ENCODE assay signal across 24 mouse cellular contexts in the genomic region with DNA sequence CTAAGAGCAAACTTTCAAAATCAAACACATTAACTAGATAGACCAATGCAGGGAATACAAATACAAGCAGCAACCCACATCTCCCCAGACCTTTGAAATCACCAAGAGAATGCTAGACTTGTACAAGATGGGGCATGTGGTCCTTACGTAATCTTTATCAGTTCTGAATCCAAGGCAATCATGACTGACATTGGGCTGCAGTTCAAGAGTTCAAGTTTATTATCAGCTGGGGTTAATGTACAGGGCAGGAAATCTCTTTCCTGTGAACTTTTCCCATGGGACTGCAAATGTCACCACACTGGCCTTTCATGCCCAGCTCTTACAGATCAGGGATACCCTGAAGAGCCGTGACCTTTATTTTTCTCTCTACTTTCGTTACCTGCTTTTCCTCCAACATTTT.
DNase-seq lines count a peak whose midpoint lies in the region; ATAC-seq and TF ChIP-seq lines count a peak whose summit lies in the region.
"Had no signal": no experiment of that assay in that cellular context is flagged by ENCODE, and none has a peak within 500 bp of the region (broad histone marks: within the 10 kb centered on the region; RNA-seq: fewer than 3 reads in every experiment).

No protein-coding gene starts in this region.

- H3K9me3 ChIP-seq in intestine, embryonic 15.5 days, result no peaks in the 10 kb centered on the region
- H3K9me3 ChIP-seq in intestine, postnatal 0 days (ENCODE audit: control insufficient read depth), result no peaks in the 10 kb centered on the region
- H3K9me3 ChIP-seq: embryonic facial prominence, embryonic 10.5 days; forebrain, embryonic 15.5 days; G1E had no signal

- no peak overlapping the region for H3K27ac ChIP-seq in intestine, embryonic 15.5 days
- no peak overlapping the region for H3K27ac ChIP-seq in intestine, postnatal 0 days (ENCODE audit: low read depth, low read length)
- H3K27ac ChIP-seq: embryonic facial prominence, embryonic 10.5 days; embryonic facial prominence, embryonic 12.5 days; forebrain, embryonic 13.5 days; forebrain, embryonic 15.5 days had no signal

- DNase-seq in heart, adult 11 months, result peak; percentile 74
- no peak for DNase-seq in heart, adult 9 months (ENCODE audit: low spot score in 2 of 2)
- no peak for DNase-seq in gastrocnemius, postnatal 25 days
- DNase-seq in spleen, postnatal 4 days (ENCODE audit: low spot score in 2 of 2), result no peak
- DNase-seq: adrenal gland, adult 8-10 months; adrenal gland, postnatal 14 days; adrenal gland, postnatal 36 days; B cell, adult 2 months; cerebellum, adult 11-12 months; cerebellum, adult 2 months; cerebellum, adult 9-10 months; cerebellum, postnatal 10 days; cerebellum, postnatal 25 days had no signal

- 81% methylated on average over 3 of the region's 3 CpGs for WGBS in intestine, embryonic 15.5 days
- WGBS in intestine, postnatal 0 days, result 55% methylated on average over 3 of the region's 3 CpGs

- no peak for TF ChIP-seq CTCF in intestine, postnatal 0 days (IDR thresholded peaks at IDR 0.05; ENCODE audit: low read depth)

- H3K4me3 ChIP-seq in intestine, embryonic 15.5 days (replicated peaks), result no peak overlapping the region
- H3K4me3 ChIP-seq in intestine, postnatal 0 days (ENCODE audit: low read depth, low read length), result no peak overlapping the region
- H3K4me3 ChIP-seq: embryonic facial prominence, embryonic 10.5 days; embryonic facial prominence, embryonic 12.5 days; forebrain, embryonic 13.5 days; forebrain, embryonic 15.5 days had no signal

- no peak overlapping the region for H3K4me2 ChIP-seq in intestine, embryonic 15.5 days (replicated peaks)
- H3K4me2 ChIP-seq in intestine, postnatal 0 days (replicated peaks; ENCODE audit: low read depth), result no peak overlapping the region
- H3K4me2 ChIP-seq: embryonic facial prominence, embryonic 12.5 days; forebrain, embryonic 13.5 days; forebrain, embryonic 15.5 days had no signal

- no peaks in the 10 kb centered on the region for H3K27me3 ChIP-seq in intestine, embryonic 15.5 days (replicated peaks)
- no peaks in the 10 kb centered on the region for H3K27me3 ChIP-seq in intestine, postnatal 0 days (replicated peaks; ENCODE audit: control insufficient read depth, insufficient read depth, low read length)
- H3K27me3 ChIP-seq: CH12.LX; embryonic facial prominence, embryonic 12.5 days; forebrain, embryonic 13.5 days; forebrain, embryonic 15.5 days; Patski had no signal

- H3K9ac ChIP-seq in intestine, embryonic 15.5 days, result no peak overlapping the region
- no peak overlapping the region for H3K9ac ChIP-seq in intestine, postnatal 0 days (ENCODE audit: low read depth, low read length)
- H3K9ac ChIP-seq: embryonic facial prominence, embryonic 12.5 days; forebrain, embryonic 13.5 days; forebrain, embryonic 15.5 days had no signal

- no peaks in the 10 kb centered on the region for H3K4me1 ChIP-seq in intestine, embryonic 15.5 days (replicated peaks)
- H3K4me1 ChIP-seq in intestine, postnatal 0 days (replicated peaks; ENCODE audit: control insufficient read depth, insufficient read depth, low read length), result 0 out of 2 replicates have a peak, but pooled peaks cover 2% of the 10 kb centered on the region
- H3K4me1 ChIP-seq: embryonic facial prominence, embryonic 10.5 days; embryonic facial prominence, embryonic 12.5 days; forebrain, embryonic 13.5 days; forebrain, embryonic 15.5 days had no signal

- ATAC-seq in intestine, embryonic 15.5 days, result peak; percentile 83
- ATAC-seq in intestine, postnatal 0 days, result peak; percentile 83
- ATAC-seq: activated CD4-positive, CD25-positive, alpha-beta regulatory T cell, adult 4 months; CD4-positive, CD25-positive, alpha-beta regulatory T cell, adult 4 months; forebrain, embryonic 13.5 days; forebrain, embryonic 15.5 days; Patski had no signal

- no peaks in the 10 kb centered on the region for H3K36me3 ChIP-seq in intestine, embryonic 15.5 days
- peaks cover 3% of the 10 kb centered on the region; the same call in 1 of the 2 replicates for H3K36me3 ChIP-seq in intestine, postnatal 0 days (ENCODE audit: control insufficient read depth, insufficient read depth)
- H3K36me3 ChIP-seq: forebrain, embryonic 15.5 days; G1E had no signal
